Mouse (Mus musculus) regulatory T cell (primary cell): ENCODE measurements around the gene Chchd1.

Experiments used
- in situ Hi-C: fragments of 300-600 bp; cut with MboI, MseI; formaldehyde crosslinking; loops from one replicate; pipeline ENCODE4 v1.15.1; 2025; ENCODE audit warnings: high pct_unique_total_duplicates

Chchd1 gene

DNA sequence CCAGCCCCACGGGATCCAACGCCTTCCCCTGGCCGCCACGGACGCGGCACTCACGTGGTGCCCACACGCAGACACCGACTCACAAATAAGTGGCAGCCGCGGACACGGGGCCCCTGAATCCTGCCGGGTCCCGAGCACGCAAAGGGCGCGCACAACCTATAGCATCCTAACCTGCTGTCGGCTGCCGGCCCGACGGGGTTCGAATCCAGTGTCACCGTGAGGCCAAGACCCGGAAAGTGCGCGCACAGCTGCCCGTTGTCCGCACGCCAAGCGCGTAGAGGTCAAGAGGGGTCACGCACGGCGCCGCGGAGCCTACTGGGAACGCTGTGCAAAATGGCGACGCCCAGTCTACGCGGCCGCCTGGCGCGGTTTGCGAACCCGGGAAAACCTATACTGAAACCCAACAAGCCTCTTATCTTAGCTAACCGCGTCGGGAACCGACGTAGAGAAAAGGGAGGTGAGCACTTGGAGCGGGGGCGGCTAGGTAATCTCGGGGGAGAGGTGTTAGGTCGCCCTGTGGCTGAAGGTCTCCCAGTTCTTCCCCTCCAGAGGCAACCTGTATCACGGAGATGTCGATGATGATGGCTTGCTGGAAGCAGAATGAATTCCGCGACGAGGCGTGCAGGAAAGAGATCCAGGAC lies at the start of gene Chchd1:
Chchd1 (plus strand) TSS at position 266 of the 641 bp plus-strand sequence.
- in situ Hi-C loops, result no loop called here

DNA sequence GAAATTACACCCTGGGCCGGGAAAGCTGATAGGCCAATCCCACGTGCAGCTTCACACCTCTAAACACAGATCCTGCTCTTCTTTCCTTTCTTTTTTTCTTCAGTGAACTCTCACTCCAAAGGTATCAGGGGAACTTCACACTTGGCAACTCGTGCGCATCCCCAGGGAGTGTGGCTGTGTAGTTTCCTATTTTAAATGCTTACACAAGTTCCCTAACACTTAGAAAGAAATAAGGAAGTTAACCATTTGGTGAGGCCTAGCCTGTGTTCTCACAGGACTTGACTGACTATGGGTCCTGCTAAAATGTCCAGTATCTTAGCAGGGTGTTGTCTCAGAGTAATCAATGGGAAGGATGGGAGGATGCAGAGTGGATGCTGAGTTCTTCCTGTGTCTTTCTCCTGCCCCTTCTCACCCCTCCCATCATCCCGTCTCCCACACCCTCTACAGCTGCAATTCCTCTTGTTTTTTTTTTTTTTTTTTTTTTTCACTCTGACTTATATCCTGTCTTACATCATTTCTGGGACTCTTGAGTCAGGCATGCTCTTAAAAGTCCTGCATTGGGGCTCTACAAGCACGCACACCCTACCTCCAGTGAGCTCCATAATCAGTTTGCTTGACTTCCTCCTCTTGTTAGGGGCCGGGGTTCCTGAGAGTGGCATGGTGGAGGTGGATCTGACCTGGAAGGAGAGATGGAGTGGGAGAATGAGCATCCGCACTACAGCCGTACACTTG lies 48.0 kb upstream of the Chchd1 start:
- in situ Hi-C loops, result loop anchor here (5.0 kb wide), 2 partner anchors 43 to 78 kb away; no protein-coding TSS in a partner anchor

DNA sequence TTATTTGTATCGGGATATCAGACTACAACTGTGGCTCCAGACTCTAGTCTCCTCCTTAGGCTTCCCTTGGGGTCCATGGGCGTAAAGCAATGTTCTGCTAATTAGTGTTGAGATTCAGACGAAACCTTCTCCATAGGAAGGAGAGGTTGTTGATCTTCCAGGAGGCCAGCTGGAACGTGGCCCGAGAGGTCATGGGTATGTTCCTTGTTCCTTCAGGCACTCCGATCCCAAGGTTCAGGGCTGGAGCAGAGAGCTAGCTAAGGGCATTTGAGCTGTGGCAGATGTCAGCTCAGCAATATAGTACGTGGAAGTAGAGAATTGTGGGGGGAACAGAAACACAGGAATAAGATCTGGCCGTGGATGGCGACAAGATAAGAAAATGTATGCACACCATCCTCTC lies 47.1 kb upstream of the Chchd1 start:
- in situ Hi-C loops, result loop anchor here (5.0 kb wide), 1 partner anchor 78 kb away; no protein-coding TSS in a partner anchor

DNA sequence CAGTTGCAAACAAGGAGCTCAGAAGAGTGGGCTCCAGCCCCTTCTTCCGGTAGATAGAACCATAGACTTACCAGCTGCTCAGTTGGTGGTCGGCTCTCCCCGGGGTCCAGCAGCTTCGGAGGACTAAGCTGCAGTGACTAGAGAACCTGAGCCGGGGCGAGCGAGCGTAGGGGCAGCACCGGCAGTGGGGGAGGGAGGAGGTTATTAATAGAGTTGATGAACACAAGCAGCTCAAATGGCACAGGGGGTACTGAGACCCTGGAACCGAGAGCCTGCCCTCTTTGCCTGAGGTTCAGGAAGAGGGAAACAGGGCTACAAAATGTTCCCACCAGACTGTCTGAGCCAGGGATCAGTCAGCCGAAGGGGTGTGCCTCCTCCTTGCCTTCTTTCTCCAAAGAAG lies 46.4 kb upstream of the Chchd1 start, which contains the start of gene Myoz1:
Myoz1 (minus strand) TSS at position 180 of the 400 bp plus-strand sequence.
- in situ Hi-C loops, result loop anchor here (5.0 kb wide), 1 partner anchor 79 kb away; no protein-coding TSS in a partner anchor

DNA sequence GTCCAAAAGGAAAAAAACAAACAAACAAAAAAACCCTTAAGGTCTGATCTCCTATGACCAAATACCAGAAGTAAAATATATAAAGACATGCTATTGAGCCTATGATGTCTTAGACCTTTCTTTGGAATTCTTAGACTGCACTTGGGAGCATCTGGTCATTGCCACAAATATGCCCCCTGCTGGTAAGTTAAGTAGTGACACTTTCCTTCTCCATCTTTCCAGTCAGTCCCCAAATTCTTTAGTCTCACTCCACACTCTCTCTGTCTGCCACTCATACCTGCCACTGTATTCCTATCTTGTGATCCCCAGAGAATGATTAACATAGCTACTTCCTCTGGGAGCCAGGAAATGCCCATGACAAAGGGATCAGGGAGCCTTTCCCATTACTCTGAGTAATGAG lies 44.5 kb upstream of the Chchd1 start:
- in situ Hi-C loops, result loop anchor here (5.0 kb wide), 1 partner anchor 81 kb away; no protein-coding TSS in a partner anchor

DNA sequence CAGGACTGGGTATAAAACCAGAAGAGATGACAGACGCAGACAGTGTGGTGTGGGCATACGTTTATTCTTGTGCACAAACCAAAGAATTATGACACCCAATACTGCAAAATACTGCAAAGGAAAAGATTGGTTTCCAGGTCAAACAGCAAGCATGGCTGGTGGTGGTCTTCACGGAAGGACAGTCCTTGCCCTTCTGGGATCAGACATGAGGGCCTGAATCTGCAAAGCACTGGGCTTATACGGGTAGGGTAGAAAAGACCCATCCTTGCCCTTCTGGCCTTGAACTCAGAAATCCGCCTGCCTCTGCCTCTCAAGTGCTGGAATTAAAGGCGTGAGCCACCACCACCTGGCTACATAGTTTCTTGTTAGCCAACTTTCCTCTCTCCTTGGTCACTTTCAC lies 43.9 kb upstream of the Chchd1 start:
- in situ Hi-C loops, result loop anchor here (5.0 kb wide), 1 partner anchor 82 kb away; no protein-coding TSS in a partner anchor

DNA sequence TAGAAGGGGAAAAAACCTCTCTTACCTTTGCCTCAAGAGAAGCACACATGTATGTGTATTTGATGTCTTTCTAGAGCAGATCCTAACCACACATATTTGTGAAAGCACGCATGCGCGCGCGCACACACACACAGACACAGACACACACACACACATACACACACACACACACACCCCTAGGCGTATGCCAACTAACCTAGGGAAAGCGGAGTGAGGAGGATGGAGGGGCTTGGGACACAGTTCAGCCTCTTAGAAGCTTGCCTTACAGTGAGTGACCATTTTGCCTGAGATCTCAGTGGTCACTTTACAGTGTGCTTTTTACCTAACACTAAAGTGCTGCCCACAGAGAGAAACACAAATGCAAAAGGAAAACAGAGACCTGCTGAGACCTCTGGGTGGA lies 43.1 kb upstream of the Chchd1 start:
- in situ Hi-C loops, result loop anchor here (5.0 kb wide), 1 partner anchor 82 kb away; no protein-coding TSS in a partner anchor

DNA sequence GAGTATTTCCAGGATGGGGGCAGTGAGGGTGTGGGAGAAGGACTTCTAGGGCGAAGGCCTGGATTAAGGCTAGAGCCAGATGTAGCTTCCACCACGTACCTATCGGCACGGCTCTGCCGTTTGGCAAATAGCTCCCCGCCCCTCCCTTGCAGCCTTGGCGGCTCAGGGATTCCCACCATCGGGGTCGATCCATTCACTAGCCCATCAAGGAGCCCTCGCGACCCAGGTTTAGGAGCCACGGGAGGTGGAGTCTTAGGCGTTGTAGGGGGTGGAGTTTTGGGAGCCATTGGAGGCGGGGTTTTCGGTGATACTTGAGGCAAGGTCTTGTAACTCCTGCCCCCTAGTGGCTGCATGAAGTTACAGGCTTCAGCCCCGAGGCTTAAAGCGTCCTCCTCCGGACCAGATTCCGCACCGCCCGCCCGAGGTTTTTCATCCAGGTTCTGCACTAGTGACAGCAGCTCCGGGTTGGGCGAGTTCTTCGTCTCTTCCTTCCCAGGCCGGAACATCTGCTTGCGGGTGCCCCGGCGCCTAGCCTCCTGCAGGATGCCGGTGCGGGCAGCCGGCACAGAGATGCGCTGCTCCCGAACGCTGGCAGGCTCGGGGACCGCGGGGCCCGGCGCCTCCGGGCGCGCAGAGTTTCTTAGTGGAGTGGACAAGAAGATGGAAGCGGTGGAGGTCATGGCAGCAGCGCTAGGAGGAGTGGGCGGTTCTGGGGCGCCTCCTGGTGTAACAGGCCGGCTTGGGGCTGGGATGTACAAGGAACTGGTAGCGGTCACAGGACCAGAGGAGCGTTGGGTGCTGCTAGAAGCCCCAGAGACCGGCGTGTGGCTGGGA lies 41.8 kb upstream of the Chchd1 start:
- in situ Hi-C loops, result no loop called here

DNA sequence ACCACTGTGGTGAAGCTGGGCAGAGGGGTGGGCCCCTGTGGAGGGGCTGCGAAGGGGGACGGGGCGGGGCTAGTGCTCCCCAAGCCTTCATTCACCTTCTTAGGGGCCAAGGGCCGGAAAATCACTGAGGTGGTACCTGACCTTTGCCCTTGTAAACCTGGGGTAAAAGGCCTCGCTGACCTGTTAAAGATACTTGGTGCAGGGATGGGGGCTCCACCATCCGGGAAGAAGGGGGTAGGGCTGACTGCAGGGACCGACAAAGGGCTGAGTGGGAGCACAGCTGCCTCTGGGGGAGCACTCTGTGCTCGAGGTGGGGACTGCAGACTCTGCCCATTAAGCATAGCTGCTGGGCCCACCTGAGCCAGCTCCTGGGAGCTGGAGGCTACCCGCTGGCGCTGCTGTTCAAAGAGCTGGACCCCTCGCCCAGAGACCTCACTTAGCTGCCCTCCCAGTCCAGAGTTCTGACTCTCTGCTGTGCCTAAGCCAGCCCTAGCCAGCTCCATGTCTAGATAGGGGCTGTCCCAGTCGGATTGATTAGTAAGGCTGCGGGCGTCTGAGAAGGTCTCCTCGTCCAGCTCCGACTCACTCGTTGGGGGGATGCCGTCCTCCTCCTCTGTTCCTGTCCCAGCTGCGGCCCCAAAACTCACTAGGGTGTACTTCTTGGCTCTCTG lies 41.0 kb upstream of the Chchd1 start:
- in situ Hi-C loops, result no loop called here

DNA sequence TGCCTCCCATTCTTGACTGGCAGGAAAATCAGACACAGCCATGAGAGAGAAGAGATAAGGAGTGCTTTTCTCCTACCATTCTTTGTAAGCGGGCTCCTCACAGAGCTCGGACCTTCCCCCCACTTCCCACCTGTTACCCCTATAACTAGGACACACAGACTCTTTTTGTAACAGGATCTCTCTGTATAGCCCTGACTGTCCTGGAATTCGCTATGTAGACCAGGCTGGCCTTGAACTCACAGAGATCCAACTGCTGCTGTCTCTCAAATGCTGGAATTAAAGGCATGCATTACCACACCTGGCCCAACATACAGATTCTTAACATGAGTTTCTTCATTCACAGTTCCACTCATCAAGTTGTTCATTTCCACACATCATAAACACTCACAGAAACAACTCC lies 40.1 kb upstream of the Chchd1 start:
- in situ Hi-C loops, result no loop called here

DNA sequence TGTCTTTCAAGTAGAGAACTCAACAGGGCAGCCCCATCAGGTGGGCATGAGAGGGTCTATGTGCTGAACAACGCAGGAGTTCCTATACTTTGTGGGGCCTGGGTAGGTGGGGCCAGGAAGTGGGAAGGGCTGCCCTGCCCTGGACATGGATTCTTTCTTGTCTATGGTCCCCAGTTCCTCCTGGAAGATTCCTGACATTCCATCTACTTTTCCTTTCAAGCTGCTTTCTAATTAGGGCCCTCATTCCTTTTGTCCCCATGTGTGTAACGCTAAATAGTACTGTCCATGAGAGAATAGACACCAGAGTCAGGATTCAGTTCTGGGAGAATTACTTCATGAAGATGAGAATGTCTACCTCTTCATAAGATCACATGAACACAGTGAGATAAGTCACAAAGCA lies 39.2 kb upstream of the Chchd1 start:
- in situ Hi-C loops, result no loop called here

DNA sequence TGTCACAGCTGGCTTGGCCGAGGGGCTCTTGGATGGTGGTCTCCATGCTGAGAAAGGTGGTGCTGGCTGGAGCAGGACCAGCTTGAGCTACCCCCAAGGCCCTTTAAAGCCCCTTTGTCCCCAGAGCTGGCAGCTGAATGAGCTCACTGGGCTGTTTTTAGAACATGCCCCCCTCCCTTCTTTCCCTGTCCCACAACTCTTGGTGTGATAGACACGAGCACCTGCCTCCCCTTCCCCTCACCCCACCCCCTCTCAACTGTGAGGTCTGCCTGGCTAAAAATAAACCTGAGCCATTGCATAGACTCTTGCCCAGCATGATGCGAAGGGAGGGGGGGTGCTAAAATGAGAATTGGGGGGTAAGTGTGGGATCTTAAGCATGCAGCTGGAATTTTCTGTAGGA lies 38.4 kb upstream of the Chchd1 start:
- in situ Hi-C loops, result no loop called here

DNA sequence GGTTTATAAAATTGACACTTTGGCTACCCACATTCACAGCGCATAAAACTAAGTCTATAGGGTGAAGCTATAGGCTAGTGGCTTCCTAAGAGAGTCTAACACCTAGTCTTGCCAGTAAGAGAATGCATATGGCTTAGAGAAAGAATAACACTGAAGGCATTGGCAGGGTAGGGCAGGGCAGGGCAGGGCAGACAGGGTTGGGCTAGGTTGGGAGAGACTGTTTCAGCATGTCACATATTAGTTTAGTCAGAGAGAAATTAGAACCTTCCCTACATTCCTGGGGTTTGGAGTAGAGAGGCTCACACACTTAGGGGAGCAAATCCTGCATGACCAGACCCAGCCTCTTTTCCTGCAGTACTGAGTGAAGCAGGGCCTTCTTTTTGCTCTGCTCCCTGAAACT lies 35.3 kb upstream of the Chchd1 start:
- in situ Hi-C loops, result no loop called here

DNA sequence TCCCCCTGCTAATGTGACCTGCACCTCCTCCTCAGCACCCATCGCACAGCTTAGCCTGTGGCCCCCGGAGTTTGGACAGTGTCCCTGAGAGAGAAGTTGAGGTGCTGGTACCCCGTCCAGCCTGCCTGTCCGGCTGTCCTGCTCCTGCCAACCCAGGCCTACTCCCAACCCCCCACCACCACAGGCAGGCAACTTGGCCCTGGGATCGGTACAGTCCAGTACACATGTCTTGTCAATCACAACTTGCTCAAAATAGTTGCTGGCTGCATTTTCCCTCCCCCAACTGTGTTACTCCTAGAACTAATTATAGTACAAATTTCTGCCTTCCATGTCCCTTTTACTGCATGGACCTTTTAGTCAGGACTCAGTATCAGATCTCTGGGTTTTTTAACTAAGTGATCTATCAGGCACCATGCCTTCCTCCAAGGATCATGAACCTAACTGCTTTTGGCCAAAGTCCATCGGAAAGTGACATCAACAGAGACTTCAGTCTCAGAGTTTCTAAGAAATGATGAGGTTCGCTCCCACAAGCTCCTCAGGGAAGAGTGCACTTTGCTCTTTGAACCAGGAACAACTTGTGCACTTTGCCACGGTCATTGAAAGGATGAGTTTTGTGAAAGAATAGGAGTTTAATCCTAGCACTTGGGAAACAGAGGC lies 34.5 kb upstream of the Chchd1 start, which contains the start of gene Synpo2l:
Synpo2l (minus strand) TSS at position 201 of the 657 bp plus-strand sequence.
- in situ Hi-C loops, result no loop called here

DNA sequence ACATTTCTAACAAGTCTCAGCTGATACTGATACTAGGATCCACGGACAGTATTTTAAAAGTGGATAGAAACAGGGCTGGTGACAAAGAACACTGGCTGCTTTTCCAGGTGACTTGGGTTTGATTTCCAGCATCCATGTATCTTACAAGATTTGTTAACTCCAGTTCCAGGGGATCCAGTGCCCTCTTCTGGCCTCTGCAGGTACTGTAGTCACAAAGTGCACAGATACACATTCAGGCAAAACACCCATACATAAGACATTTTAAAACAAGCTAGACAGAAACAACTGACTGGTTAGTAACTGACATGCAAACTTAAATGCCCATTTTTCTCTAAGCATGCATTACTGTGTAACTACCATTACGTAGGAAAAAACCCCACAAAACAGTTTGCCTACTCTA lies 29.8 kb upstream of the Chchd1 start:
- in situ Hi-C loops, result no loop called here

DNA sequence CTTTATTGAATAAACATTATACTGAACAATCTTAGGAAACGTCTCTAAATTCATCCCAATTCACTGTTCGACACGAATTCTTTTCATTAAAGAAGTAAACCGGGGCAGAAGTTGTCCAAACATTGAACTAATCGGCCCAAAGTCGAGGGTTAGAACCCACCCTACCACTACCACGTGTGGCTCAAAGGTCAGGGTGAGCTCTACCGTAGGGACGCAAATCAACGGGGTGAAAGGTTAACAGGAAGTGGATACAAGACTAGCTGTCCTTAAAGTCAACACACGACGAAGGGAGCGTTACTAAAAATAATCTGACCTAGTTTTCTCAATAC lies 29.1 kb upstream of the Chchd1 start:
- in situ Hi-C loops, result no loop called here

DNA sequence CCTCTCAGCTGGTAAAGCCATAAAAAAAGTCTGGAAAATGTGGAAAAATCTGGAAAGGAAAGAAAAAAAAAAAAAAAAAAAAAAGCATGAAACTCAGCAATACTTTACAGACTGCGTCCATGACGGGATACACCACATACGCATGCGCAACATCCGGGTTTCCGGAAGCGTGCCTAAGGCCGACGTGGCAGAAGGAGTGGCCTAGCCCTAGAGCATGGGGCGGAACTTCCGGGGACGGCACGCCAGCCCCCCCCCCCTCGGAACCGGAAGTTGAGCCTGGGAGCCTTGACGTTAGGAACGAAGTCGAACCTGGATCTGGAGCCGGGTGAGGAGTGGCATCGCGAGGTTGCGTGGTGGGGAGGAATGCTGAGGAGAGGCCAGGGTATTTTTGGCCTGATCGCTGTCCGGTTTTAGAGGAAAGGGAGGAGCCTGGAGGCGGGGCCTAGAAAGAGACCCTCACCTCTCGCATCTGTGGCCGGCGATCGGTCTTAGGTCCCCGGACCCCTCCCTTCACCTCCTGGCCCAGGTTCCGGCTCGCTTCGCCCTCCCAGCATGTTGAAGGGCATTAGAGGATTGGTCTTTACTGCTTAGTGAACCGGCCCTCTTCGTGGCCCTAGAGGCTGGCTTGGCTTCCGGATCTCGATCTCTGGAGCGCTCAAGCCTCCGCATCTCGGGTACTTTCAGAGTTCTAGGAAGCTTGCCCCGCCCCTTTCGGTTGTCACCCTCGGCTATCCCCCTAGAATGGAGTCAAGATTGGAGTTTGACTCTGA lies 28.6 kb upstream of the Chchd1 start, which contains the start of gene Sec24c:
Sec24c (plus strand) TSS at position 245 of the 770 bp plus-strand sequence.
- in situ Hi-C loops, result no loop called here

DNA sequence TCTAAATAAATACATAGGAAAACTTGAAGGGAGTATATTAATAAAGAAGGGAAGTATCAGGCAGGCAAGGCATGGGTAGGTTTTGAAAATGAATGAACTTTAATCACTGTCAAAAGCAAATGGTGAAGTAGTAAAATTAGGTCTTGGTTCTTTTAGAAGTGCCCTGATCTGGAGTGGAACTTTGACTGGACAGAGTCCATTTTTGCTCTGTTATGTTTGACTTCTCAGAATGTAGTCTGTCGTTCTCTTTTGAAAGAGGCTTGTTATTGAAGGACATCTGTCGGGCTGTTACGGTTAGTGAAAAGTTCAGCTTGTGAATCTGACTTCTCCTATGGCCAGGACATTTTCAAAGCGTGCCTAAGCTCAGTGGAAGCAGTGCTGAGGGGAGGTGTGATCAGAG lies 24.9 kb upstream of the Chchd1 start:
- in situ Hi-C loops, result loop anchor here (25.0 kb wide), 1 partner anchor 1159 kb away; the partner anchor contains the start of genes Comtd1 and Vdac2

DNA sequence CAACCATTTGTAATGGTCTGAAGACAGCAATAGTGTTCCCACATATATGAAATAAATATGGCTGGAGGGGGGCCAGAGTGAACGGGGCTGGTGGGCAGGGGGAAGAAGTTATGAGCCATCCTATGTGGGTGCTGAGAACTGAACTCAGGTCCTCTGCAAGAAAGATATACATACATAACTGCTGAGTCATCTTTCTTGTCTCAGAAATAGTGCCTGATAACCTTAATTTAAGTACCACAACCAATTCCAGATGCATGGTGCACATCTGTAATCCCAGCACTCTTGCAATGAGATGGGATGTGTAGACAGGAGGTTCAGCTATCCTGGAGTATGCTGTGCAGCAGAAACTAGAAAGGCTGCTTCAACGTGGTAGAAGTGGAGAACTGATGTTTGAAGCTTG lies 21.1 kb upstream of the Chchd1 start:
- in situ Hi-C loops, result loop anchor here (25.0 kb wide), 1 partner anchor 1156 kb away; the partner anchor contains the start of genes Comtd1 and Vdac2

DNA sequence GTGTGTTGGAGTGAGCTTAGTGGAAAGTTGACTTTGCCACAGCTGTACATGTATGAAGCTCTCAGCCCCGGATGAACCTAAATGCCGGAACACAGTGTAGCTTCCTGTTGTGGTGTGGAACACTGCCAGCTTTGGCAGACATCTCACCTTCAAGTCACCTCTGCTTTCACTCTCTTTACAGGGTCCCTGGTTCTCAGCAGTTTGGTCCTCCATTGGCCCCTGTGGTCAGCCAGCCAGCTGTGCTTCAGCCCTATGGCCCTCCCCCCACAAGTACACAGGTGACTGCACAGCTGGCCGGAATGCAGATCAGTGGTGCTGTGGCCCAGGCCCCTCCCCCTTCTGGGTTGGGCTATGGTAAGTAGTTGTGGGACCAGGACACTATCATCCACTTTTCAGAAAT lies 20.3 kb upstream of the Chchd1 start:
- in situ Hi-C loops, result loop anchor here (25.0 kb wide), 1 partner anchor 1155 kb away; the partner anchor contains the start of genes Comtd1 and Vdac2
